Mouse (Mus musculus): ENCODE measurements at regions not wholly inside any gene's neighbourhood (a gene's known extent, or its start where the extent isn't known, plus 50 kb on each side); places are given as distances from the start of the nearest gene placed in this dataset.

GRCm38 (mm10) chr13:46040062-46040461 lies 75.3 kb upstream of the Atxn1 start:
- TF ChIP-seq CTCF (IDR thresholded peaks at IDR 0.05; ENCODE audit: extremely low read depth, insufficient read depth, low read length), result no peak
- no peak for TF ChIP-seq POLR2A (IDR thresholded peaks at IDR 0.05; ENCODE audit: extremely low read depth, insufficient read depth, low read length)

Data from cortical plate, adult 2 months (tissue).